Mouse (Mus musculus): ENCODE measurements at regions not wholly inside any gene's neighbourhood (a gene's known extent, or its start where the extent isn't known, plus 50 kb on each side); places are given as distances from the start of the nearest gene placed in this dataset.

GRCm38 (mm10) chr14:76247664-76248063, 137.0 kb downstream of the Nufip1 start:
- DNase-seq = peak in 1 of 2 experiments; percentile 27

DNA sequence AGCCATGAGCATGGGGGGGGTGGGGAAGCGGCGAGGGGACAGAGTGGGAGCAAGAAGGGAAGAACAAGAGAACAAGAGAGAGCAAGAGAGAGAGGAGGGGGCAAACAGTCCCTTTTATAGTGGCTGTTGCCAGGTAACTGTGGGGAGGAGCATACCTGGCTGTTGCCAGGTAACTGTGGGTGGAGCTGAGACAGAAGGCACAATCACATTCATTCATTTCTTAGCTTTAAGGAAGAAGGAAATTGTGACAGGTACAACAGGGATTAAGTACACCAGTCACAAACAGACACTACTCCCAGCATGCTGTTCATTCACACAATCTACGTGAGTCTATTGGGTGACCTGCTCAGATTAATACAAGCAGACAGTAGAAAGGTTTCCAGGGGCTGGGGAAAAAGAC, 143.2 kb downstream of the Nufip1 start:
- no peak for DNase-seq

DNA sequence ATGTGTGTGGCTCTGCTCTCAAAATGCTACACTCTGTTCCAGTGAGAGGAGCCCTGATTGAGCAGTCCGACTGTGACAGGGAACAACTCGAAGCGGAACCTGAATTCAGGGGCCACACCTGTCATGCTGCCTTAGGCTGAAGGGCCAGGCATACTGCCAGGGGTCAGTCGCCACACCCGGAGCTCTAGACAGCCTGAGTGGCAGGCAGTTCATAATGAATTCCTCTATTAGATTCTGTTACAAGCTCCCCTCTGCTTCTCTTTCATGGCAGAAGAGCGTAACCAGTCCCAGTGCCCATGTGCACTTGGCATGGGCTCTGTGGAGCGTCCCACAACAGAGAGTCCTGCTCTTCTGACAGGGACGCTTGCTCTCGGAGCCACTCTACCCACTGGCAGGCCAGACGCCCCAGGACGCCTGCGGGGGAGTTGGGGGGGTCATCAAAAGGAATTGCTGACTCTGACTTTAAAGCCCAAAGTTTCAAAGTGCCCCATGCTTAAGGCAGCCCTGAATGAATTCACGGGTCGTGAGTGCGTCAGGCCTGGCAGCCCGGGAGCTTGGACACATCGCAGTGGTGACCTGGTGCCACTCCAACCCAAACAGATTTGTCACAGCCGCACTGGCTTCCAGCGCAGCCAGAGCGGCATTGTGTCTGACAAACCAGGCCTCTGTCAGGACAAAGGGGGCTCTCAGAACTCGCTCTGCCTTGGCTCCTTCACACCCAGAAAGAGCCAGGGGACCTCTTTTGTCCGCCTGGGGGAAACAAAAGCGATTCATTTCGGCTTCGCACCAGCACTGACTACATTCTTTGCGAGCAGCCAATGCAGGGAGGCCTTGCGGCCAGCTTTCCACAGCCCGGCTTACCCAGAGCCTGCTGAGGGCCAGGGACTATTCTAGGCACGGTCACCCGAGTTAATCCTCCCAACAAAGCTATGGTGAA, 144.1 kb downstream of the Nufip1 start:
- DNase-seq = peak; percentile 21 to 29

DNA sequence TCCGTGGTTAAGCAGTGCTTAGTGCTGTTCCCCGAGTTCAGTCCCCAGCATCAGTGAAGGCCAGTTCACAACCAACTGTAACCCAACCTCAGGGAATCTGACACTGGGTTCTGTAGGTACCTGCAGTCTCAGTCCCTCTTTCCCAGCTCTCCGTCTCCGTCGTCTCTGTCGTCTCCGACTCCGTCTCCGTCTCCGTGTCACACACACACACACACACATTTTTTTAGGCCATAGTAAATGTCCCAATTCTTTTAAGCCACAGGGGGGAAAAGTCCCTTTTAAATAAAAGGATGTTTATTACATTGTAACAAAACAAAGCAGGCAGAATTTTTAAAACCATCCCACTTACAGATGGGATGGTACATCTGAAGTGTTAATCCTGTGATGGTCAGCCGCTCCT, 145.3 kb downstream of the Nufip1 start:
- no peak for DNase-seq

DNA sequence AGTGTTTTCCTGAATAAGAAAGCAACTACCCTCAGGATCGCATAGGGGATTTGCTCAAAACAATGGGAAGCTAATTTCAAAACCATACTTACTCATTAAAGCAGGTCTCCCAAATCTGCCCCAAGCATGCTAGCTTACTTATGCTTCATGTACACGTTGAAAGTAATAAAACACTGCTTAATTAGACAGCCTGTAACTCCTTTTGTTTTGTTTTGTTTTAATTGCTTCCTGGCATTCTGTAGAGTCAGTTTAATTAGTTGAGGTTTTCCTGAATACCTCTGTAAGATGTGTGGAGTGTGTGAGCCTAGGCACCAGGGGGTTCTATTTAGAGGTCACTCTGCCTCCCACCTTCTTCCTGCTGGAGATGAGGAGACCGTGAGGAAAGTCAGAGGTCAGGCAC, 147.9 kb downstream of the Nufip1 start:
- DNase-seq = no peak

DNA sequence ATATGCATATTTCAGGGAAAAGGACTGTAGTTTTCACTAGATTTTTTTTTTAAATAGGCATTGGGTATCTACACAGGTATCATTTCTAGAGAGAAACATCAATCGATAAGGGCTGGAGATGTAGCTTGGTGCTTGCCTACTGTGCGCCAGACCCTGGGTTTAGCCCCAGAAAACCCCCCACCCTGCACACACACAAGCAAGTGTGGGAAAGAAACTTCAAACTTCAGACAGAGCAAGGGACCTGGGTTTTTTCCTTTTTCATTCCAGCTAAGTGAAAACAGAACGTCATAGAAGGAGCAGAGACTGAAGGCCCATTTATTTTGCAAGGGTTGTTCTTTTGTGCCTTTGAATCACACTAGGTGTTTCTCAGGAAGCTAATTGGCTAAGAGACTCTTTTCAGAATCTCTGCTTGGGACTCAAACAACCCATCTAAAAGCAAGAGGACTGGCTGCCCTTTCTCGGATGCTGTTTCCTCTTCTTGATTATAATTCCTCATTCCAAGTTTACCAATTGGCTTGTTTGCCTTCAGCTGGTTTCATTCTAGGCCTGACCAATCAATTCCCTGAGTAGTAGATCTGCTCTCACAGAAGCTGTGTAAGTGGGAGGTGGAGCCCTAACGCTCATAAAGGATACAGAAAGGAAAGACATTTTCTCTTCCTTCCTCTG, 150.1 kb downstream of the Nufip1 start:
- DNase-seq = no peak

- DNase-seq = peak; percentile 10 to 28
Measured at GRCm38 (mm10) chr14:76263682-76264081, 151.1 kb upstream of the Tsc22d1 start.

- DNase-seq = peak in 1 of 2 experiments; percentile 56
Measured at GRCm38 (mm10) chr14:76265819-76266218, 148.9 kb upstream of the Tsc22d1 start.

- DNase-seq = no peak
Measured at GRCm38 (mm10) chr14:76266249-76266648, 148.5 kb upstream of the Tsc22d1 start.

DNA sequence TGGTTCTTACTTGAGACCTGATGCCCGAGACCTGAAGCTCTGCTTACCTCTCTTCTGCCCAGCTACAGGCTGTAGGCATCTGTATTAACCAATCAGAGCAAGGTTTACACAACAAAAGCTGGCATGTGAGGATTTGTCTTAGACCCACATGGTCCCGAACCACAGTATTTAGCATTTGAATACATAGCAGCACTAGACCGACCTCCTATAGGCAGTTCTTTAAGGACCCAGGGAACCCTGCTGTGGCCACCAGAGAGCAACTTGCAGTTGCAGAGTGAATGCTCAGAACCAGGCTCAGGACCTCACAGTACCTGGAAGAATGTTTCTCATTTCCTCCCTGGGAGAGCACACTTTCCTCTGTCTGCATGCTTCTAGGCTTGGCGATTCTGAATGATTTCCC, 147.7 kb upstream of the Tsc22d1 start:
- DNase-seq = no peak

GRCm38 (mm10) chr14:76271190-76271589, 143.6 kb upstream of the Tsc22d1 start:
- DNase-seq = no peak

DNA sequence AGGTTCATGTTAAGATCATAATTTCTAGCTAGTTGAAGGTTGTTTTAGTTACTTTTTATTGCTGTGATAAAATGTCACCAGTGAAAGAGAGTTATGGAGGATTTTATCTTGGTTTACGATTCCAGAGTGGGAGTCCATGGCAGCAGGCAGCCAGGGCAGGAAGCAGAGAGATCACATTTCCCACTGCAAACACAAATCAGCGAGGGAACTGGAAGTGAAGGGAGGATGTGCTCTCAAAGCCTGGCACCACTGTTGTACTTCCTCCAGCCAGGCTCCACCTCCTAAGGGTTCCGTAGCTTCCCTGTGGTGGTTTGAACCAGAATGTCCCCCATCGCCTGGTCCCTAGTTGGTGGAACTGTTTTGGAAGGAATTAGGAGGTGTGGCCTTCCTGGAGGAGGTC, 141.9 kb upstream of the Tsc22d1 start:
- DNase-seq = no peak

- DNase-seq = no peak
Measured at GRCm38 (mm10) chr14:76276655-76277054, 138.1 kb upstream of the Tsc22d1 start.

DNA sequence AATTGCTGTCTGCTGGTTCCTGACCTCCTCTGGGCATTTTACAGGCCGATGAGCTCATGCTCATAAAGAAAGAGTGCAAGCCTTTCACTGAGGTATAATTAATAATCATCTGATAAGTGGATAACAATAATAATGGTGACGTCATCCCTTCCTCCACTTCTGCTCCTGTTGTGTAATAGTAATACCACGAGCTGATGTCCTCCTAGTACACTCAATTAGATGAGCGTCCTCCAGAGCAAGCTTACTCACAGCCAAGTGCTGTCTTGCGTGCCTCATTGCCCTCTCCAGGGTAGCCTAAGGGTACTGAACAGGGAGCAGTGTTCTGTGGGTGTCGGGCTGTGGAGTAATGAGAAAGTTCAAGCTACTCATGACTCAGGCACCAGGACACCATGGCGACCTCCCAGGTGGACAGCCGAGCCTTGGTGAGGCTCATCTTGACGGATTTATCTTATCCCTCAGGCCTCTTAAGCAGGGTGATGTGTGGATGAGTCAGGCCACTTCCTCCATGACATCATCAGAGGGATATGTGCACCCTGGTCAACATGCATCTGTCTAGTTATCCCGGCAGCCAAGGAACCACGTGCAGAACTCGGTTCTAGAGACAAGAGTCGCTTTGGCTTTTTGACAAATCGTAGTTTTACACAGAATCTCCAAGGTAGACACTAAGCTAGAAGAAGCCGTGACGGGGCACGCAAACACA, 135.9 kb upstream of the Tsc22d1 start:
- DNase-seq = no peak

DNA sequence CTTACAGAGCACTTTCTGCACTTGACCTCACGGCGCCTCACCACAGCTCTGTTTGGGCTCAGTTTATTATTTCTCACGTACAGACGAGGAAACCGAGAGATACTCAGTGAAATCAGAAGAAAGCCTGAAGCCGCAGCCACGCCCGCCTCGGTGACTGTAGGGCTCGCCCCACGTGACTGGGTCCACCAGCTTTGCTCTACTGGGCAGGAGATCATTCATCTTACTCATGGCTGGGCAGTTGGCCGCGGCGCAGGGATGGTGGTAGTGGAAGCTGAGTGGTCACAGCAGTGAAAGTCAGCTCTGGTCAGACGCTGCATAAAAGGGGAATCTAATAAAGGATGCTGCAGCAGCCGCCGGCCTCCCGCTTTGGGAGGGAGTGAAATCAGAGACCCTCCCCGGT, 135.2 kb upstream of the Tsc22d1 start:
- peak in 1 of 2 experiments; percentile 34 for DNase-seq

GRCm38 (mm10) chr14:76281867-76282266, 132.9 kb upstream of the Tsc22d1 start:
- no peak for DNase-seq

DNA sequence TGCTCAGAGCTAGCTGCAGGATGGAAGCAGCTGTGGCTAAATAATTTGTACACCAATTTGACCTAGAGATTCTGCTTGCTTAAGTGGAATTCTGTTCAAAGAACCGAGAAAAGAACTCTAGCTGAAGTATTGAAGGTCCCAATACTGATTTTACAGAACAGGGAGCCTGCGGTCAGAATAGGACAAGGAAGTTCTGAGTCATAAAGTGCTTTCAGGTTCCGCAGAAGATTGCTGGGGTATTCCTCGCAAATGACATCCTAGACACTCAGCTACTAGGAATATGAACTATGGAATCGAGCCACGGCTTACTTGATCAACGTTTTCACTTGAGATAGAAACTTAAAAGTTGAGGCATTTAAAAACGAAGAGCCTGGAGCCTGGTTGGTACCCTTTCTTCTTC, 127.0 kb upstream of the Tsc22d1 start:
- no peak for DNase-seq

DNA sequence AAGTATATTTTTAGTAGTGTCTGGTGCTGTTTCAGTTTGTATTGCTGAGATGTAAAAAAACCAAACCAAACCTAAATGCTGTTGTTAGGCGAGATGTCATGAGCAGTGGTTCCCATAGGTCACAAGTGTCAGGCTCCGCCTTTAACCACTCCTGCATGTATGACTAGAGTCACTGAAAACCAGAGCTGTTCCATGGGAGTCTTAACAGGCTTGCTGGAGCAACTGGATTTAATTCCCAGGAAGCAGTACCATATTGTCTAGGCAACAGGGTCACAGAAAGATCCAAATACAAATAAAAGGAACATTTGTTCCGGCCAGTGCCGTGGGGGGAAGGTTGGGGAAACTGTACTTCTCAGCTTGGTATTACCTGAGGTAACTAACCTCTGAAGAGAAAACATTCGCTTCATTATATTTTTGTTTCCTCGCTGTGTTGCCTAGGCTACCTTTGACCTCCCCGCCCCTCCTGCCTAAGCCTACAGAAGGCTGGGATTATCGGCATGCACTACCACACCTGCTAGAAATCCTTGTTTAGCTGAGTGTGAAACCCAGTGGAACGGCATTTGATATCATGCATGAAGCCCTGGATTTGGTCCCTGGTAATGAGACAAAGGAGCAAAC, 124.3 kb upstream of the Tsc22d1 start:
- DNase-seq = no peak

DNA sequence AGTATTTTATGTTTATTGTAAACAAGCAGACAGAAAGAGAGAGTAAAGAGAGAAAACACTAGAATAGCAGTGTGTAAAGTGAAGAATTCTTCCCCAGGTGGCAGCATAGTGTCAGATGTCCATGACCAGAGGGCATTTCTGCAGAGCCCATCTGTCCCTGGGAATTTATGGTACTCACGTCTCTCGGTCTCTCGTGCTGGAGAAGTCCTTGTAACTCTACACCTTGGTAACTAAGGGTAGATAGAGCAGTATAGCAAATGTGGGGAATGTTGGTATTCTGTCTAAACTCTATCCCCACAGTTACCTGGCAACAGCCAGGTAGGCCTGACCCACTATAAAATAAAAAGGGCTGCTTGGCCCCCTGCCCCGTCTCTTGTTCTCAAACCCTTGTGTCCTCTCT, 122.5 kb upstream of the Tsc22d1 start:
- DNase-seq = no peak

GRCm38 (mm10) chr14:76295411-76296169, 119.2 kb upstream of the Tsc22d1 start:
- DNase-seq = peak in 1 of 2 experiments; percentile 8

- DNase-seq = no peak
Measured at GRCm38 (mm10) chr14:76297864-76298263, 116.9 kb upstream of the Tsc22d1 start.

DNA sequence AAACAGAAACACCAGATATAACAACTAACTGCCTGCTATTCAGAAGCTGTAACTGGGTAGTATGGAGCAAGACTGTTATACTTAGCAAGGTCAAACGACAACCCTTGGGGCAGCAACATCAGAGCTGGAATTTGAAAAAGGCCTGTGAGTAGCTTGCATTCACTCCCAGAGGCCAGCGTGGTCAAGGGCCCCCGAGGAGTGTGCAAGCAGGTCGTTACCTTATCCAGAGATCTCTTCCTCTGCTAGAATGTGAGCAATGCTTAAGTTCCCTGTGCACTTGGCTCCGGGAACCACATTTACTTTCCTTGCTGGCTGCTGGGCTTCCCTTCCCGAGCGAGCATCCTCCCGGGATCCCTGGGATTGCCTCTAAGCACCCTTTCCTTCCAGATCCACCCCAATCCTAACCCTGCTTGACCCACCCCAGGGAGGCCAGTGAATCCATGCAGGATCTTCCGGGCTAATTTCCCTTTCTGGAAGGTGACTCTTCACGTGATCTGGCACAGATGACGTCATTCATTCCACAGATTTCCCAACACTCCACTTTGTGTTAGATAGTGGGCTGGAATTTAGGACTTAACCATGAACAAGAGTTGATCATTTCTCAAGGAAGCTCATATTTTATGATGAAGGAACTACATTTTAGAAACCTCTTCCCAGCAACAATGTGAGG, 112.3 kb upstream of the Tsc22d1 start:
- DNase-seq = no peak

All from kidney, postnatal 36 days (tissue).